Mouse (Mus musculus) myocyte (in vitro differentiated cells): ENCODE data around the gene Nkd2. TPM values are rescaled to one million over a fixed set of nuclear protein-coding genes. Genes with fewer than 3 reads are reported as not detected.
A peak's percentile ranks its signal among the peaks of the same experiment; 100 is the strongest.

Source experiments
- H3K27me3 ChIP-seq: one replicate; pipeline ENCODE4 v1.6.1; 2011; ENCODE audit not compliant: control insufficient read depth, insufficient read depth, insufficient read length
- H3K36me3 ChIP-seq: one replicate; pipeline ENCODE4 v1.6.1; 2011; ENCODE audit not compliant: control insufficient read depth, insufficient read depth
- H3K4me2 ChIP-seq: one replicate; pipeline ENCODE4 v1.6.1; 2011; ENCODE audit warnings: low read depth, control low read depth
- H3K4me3 ChIP-seq: one replicate; pipeline ENCODE4 v1.5.1; 2011; ENCODE audit warnings: mild to moderate bottlenecking, control low read depth, moderate library complexity
- H3K79me2 ChIP-seq: one replicate; pipeline ENCODE4 v1.6.1; 2011; ENCODE audit not compliant: control insufficient read depth, insufficient read depth
- H3ac ChIP-seq: one replicate; pipeline ENCODE4 v1.6.1; 2011; ENCODE audit not compliant: control insufficient read depth, insufficient read length
- CEBPB ChIP-seq: IDR thresholded peaks from 2 replicates; pipeline ENCODE4 v1.6.1; 2011; ENCODE audit warnings: mild to moderate bottlenecking, moderate library complexity; ENCODE audit not compliant: poor library complexity, insufficient read depth, severe bottlenecking
- E2F4 ChIP-seq: IDR thresholded peaks from one replicate; pipeline ENCODE4 v1.6.1; 2011; ENCODE audit warnings: mild to moderate bottlenecking, control low read depth, moderate library complexity; ENCODE audit not compliant: insufficient read depth
- MAX ChIP-seq: IDR thresholded peaks from one replicate; pipeline ENCODE4 v1.6.1; 2011; ENCODE audit warnings: low read depth, mild to moderate bottlenecking, control low read depth
- MYOD1 ChIP-seq, 3 experiments: IDR thresholded peaks; one replicate each; pipeline ENCODE4 v1.6.1; 2011; ENCODE audit warnings: control low read depth in 2 of 3, low read depth in 2 of 3, mild to moderate bottlenecking in 2 of 3, moderate library complexity in 1 of 3; ENCODE audit not compliant: insufficient read length in 2 of 3, control insufficient read depth in 1 of 3
- MYOG ChIP-seq, 3 experiments: IDR thresholded peaks; one replicate each; pipeline ENCODE4 v1.6.1; 2011; ENCODE audit warnings: control low read depth in 2 of 3, low read depth in 2 of 3, mild to moderate bottlenecking in 2 of 3; ENCODE audit not compliant: insufficient read length in 2 of 3, control insufficient read depth in 1 of 3, insufficient read depth in 1 of 3
- POLR2A ChIP-seq: IDR thresholded peaks from one replicate; pipeline ENCODE4 v1.6.1; 2011; ENCODE audit warnings: low read depth, mild to moderate bottlenecking, control low read depth, moderate library complexity; ENCODE audit not compliant: insufficient read length
- POLR2AphosphoS2 ChIP-seq: IDR thresholded peaks from one replicate; pipeline ENCODE4 v1.6.1; 2011; ENCODE audit warnings: low read depth, control low read depth; ENCODE audit not compliant: insufficient read length
- REST ChIP-seq: IDR thresholded peaks from one replicate; pipeline ENCODE4 v1.6.1; 2011; ENCODE audit warnings: mild to moderate bottlenecking, control low read depth, moderate library complexity; ENCODE audit not compliant: insufficient read depth, insufficient read length
- SRF ChIP-seq: IDR thresholded peaks from one replicate; pipeline ENCODE4 v1.6.1; 2011; ENCODE audit warnings: low read depth; ENCODE audit not compliant: control insufficient read depth, insufficient read length
- TCF12 ChIP-seq: IDR thresholded peaks from one replicate; pipeline ENCODE4 v1.6.1; 2011; ENCODE audit warnings: mild to moderate bottlenecking, control low read depth; ENCODE audit not compliant: poor library complexity, insufficient read depth, severe bottlenecking
- TCF3 ChIP-seq: IDR thresholded peaks from one replicate; pipeline ENCODE4 v1.6.1; 2011; ENCODE audit warnings: low read depth, control low read depth; ENCODE audit not compliant: insufficient read length
- USF1 ChIP-seq: IDR thresholded peaks from one replicate; pipeline ENCODE4 v1.6.1; 2011; ENCODE audit warnings: low read depth, mild to moderate bottlenecking, control low read depth, moderate library complexity
- polyA plus RNA-seq: library from polyadenylated mRNA; unstranded; fragments of >200 nt; fragmentation: generic; extraction: Trizol; gene quantifications from one replicate; pipeline ENCODE4 v1.2.1, GENCODE M21; 2012; ENCODE audit warnings: missing spikeins

The Nkd2 gene
- polyA plus RNA-seq, 1 experiment = 0.05 TPM

DNA sequence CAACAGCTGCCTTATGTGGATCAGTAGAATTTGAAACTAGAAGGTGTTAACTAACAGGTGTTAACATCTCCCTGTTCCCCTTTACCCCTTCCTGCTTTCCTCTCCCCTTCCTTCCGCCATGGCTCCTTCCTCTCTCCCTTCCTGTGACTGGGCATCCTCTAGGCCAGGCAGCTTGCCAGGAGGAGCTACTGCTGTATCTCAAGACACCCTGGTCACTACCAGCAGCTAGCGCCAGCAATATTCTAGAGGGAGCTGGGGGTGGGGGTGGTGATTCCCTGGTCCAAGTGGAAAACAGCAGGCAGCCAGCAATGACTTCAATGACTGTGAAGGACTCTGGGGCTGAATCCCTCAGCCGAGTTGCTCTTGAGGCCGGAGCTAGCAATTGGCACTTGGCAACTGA, 38.2 kb upstream of the Nkd2 start:
- no peak for TF ChIP-seq SRF
- TF ChIP-seq POLR2AphosphoS2 = no peak
- TF ChIP-seq MAX = no peak
- no peak for TF ChIP-seq TCF12
- TF ChIP-seq MYOG (IDR thresholded peaks at IDR 0.05; ENCODE audit: control insufficient read depth in 1 of 3, insufficient read depth in 1 of 3, insufficient read length in 2 of 3, low read depth in 2 of 3) = no peak
- no peak for TF ChIP-seq TCF3
- TF ChIP-seq CEBPB = no peak
- no peak for TF ChIP-seq REST
- TF ChIP-seq USF1 = no peak
- no peak for TF ChIP-seq E2F4
- TF ChIP-seq MYOD1 (IDR thresholded peaks at IDR 0.05; ENCODE audit: control insufficient read depth in 1 of 3, insufficient read length in 2 of 3, low read depth in 2 of 3) = no peak
- no peak for TF ChIP-seq POLR2A
- no peak overlapping the region for H3ac ChIP-seq

DNA sequence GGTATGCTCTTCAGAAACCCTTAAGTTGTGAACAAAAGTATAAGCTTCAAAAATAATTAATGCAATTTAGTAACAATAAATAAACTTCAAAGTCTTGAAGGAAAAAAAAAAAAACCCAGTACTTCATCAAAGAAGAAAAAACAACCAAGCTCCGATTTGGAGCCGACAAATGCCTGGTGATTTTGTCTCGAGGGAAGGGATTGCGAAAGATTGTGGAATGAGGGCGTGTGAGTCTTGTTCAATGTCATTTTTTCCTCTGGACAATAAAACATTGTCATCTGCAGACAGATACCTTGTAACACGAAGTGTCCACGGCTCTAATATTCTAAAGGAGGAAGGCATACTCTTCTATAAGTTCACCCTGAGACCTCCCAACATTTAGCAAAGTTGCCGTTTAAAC, 33.9 kb upstream of the Nkd2 start:
- H3K4me3 ChIP-seq = no peak overlapping the region
- peak overlapping the region; percentile 4 for H3K4me2 ChIP-seq
- no peaks in the 10 kb centered on the region for H3K79me2 ChIP-seq
- H3K36me3 ChIP-seq = no peaks in the 10 kb centered on the region
- H3ac ChIP-seq = no peak overlapping the region
- TF ChIP-seq MAX (no peak), CEBPB (peak; percentile 80), E2F4 (no peak)
- H3K27me3 ChIP-seq = no peaks in the 10 kb centered on the region

More for the DNA sequence above, 38.2 kb upstream of the Nkd2 start:
- H3K36me3 ChIP-seq = no peaks in the 10 kb centered on the region
- H3K4me3 ChIP-seq = no peak overlapping the region
- no peak overlapping the region for H3K4me2 ChIP-seq
- H3K27me3 ChIP-seq = no peaks in the 10 kb centered on the region
- H3K79me2 ChIP-seq = no peaks in the 10 kb centered on the region

DNA sequence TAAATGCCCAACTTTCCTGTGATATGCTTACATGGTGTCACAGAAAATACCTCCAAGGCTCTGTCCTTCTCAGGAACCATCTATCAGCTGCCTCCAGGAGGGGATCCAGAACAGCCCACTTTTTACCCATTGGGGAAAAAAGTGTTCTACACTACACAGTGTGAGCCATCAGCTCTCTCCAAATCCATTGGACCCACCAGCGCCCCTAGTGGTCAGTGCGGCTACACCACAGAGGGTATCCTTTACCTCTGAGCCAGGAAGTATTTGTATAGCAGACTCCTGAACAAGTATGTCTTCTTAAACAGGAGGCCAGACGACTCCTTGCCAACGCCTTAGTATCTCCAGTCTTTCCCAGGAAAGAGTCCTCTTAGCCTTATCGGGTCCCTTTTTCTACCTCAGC, 32.4 kb upstream of the Nkd2 start:
- no peaks in the 10 kb centered on the region for H3K27me3 ChIP-seq

DNA sequence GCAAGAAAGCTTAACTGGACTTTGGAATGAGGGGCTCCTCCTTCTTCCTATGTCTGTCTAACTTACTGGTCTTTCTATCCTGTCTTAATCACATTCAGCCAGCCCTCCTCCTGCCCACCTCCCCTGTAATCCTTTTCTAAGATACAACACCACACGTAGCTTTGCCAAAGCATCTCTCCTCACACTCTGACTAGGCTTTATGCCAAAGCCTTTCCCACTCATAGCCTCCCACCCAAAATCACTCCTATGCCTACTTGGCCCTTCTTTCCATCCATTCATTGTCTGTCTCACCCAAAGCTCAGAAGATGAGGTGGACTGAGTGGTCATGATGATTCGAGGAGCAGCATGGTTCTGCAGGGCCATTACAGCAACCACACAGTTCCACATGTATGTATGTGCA, 24.7 kb upstream of the Nkd2 start:
- H3K79me2 ChIP-seq = no peaks in the 10 kb centered on the region
- no peak for TF ChIP-seq E2F4
- no peak for TF ChIP-seq REST
- no peak for TF ChIP-seq MAX
- TF ChIP-seq POLR2AphosphoS2 = no peak
- TF ChIP-seq CEBPB = no peak
- TF ChIP-seq TCF3 = no peak
- no peak for TF ChIP-seq TCF12
- TF ChIP-seq MYOG (IDR thresholded peaks at IDR 0.05; ENCODE audit: control insufficient read depth in 1 of 3, insufficient read depth in 1 of 3, insufficient read length in 2 of 3, low read depth in 2 of 3) = no peak
- TF ChIP-seq USF1 = no peak
- TF ChIP-seq SRF = no peak
- H3K36me3 ChIP-seq = no peaks in the 10 kb centered on the region
- no peak overlapping the region for H3K4me2 ChIP-seq
- H3K4me3 ChIP-seq = no peak overlapping the region
- H3K27me3 ChIP-seq = peaks cover 4% of the 10 kb centered on the region
- H3ac ChIP-seq = no peak overlapping the region

More for the DNA sequence above, 32.4 kb upstream of the Nkd2 start:
- no peak for TF ChIP-seq POLR2A
- no peak for TF ChIP-seq MYOD1 (IDR thresholded peaks at IDR 0.05; ENCODE audit: control insufficient read depth in 1 of 3, insufficient read length in 2 of 3, low read depth in 2 of 3)
- TF ChIP-seq MAX = no peak
- TF ChIP-seq POLR2AphosphoS2 = no peak
- no peak for TF ChIP-seq REST
- no peak for TF ChIP-seq E2F4
- no peak for TF ChIP-seq TCF12
- TF ChIP-seq CEBPB = no peak
- TF ChIP-seq MYOG (IDR thresholded peaks at IDR 0.05; ENCODE audit: control insufficient read depth in 1 of 3, insufficient read depth in 1 of 3, insufficient read length in 2 of 3, low read depth in 2 of 3) = no peak
- no peak for TF ChIP-seq SRF
- TF ChIP-seq TCF3 = no peak
- TF ChIP-seq USF1 = no peak
- Histone ChIP-seq H3K4me2 (no peak overlapping the region), H3K36me3 (no peaks in the 10 kb centered on the region), H3K4me3 (no peak overlapping the region), H3ac (no peak overlapping the region), H3K79me2 (no peaks in the 10 kb centered on the region)

DNA sequence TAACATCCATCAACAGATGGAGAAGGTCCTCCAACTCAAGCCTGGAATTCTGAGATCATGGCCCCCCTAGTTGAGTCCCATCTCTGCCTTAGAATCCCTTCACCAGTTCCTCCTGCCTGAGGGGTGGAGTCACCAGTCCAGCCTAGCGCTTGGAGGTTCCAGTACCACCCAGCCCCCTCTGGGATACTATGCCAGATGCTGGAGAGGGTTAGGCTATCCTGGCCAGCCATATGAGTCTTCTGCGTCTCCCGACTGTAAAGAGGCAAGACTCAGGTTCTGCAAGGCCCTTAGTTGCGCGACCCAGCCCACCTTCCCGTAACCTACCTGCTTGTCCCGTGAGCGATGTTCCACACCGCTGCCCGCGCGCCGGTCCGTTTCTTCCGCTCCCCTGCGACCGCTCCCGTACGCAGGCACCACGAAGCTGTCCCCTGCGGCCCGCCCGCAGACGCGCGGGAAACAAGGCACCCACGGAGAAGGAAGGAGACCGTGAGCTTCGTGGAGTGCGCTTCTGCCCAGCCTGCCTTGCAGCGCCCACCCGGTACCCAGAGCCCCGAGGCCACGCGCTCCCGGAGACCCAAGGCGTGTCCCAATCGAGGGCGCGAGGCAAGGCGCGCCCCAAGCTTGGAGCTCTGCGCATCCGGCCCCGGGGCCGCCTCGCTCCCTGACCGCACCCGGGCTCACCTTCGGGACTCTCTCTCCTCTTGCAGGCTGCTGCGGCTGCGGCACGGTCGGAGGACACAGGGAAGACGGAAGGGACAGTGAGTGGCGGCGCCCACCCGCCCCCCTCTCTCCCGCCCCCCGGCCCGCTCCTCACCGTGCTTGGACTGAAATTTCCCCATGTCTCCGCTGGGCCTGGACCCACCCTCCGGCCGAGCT, 604 bp downstream of the Nkd2 start:
- no peaks in the 10 kb centered on the region for H3K79me2 ChIP-seq
- no peak overlapping the region for H3K4me2 ChIP-seq
- H3K27me3 ChIP-seq = peaks cover 55% of the 10 kb centered on the region
- no peaks in the 10 kb centered on the region for H3K36me3 ChIP-seq
- TF ChIP-seq MAX = no peak
- no peak for TF ChIP-seq POLR2AphosphoS2
- no peak for TF ChIP-seq TCF3
- no peak for TF ChIP-seq MYOG (IDR thresholded peaks at IDR 0.05; ENCODE audit: control insufficient read depth in 1 of 3, insufficient read depth in 1 of 3, insufficient read length in 2 of 3, low read depth in 2 of 3)
- no peak for TF ChIP-seq MYOD1 (IDR thresholded peaks at IDR 0.05; ENCODE audit: control insufficient read depth in 1 of 3, insufficient read length in 2 of 3, low read depth in 2 of 3)
- TF ChIP-seq TCF12 = no peak
- no peak for TF ChIP-seq SRF
- no peak overlapping the region for H3K4me3 ChIP-seq
- no peak overlapping the region for H3ac ChIP-seq
